Mouse (Mus musculus) liver, postnatal 0 days (tissue): ENCODE data around the gene Rapgef4. TPM values are rescaled to one million over a fixed set of nuclear protein-coding genes. Genes with fewer than 3 reads are reported as not detected.
A peak's percentile ranks its signal among the peaks of the same experiment; 100 is the strongest.

Source experiments
- ATAC-seq: fragments of 200-750 bp; cut with Nextera tagmentation; 2 replicates; pipeline ENCODE4 v1.8.0; 2017; ENCODE audit warnings: mild to moderate bottlenecking, moderate library complexity
- DNase-seq: peaks from one replicate; pipeline ENCODE4 v3.0.0-alpha.2; 2016
- H3K27ac ChIP-seq: fragments of 300-500 bp; sonication (generic); 2 replicates; pipeline ENCODE4 v1.5.1; 2014; ENCODE audit warnings: antibody characterized with exemption, moderate library complexity, mild to moderate bottlenecking, low read depth
- H3K27me3 ChIP-seq: fragments of 300-500 bp; sonication (generic); 2 replicates; pipeline ENCODE4 v1.6.1; 2014; ENCODE audit warnings: low read length, control low read depth, mixed read lengths; ENCODE audit not compliant: insufficient read depth
- H3K36me3 ChIP-seq: fragments of 300-500 bp; sonication (generic); replicated peaks from 2 replicates; pipeline ENCODE4 v1.6.1; 2014; ENCODE audit warnings: mild to moderate bottlenecking, control low read depth, low read length, moderate library complexity, mixed read lengths; ENCODE audit not compliant: insufficient read depth
- H3K4me1 ChIP-seq: fragments of 300-500 bp; sonication (generic); 2 replicates; pipeline ENCODE4 v1.6.1; 2014; ENCODE audit warnings: antibody characterized with exemption, mild to moderate bottlenecking, control low read depth; ENCODE audit not compliant: insufficient read depth
- H3K4me2 ChIP-seq: fragments of 300-500 bp; sonication (generic); 2 replicates; pipeline ENCODE4 v1.6.1; 2014; ENCODE audit warnings: low read depth, mild to moderate bottlenecking, low read length, moderate library complexity, mixed read lengths
- H3K4me3 ChIP-seq: fragments of 300-500 bp; sonication (generic); 2 replicates; pipeline ENCODE4 v1.5.1; 2014; ENCODE audit warnings: low read depth, low read length
- H3K9ac ChIP-seq: fragments of 300-500 bp; sonication (generic); replicated peaks from 2 replicates; pipeline ENCODE4 v1.6.1; 2014; ENCODE audit warnings: mild to moderate bottlenecking, moderate library complexity
- H3K9me3 ChIP-seq: fragments of 300-500 bp; sonication (generic); 2 replicates; pipeline ENCODE4 v1.6.1; 2016; ENCODE audit warnings: mild to moderate bottlenecking, control low read depth, low read length, mixed read lengths
- CTCF ChIP-seq: sonication (generic); IDR thresholded peaks from 2 replicates; pipeline ENCODE4 v1.5.1; 2016; ENCODE audit warnings: antibody characterized with exemption, low read depth
- EP300 ChIP-seq: IDR thresholded peaks from 2 replicates; pipeline ENCODE4 v1.6.1; 2016; ENCODE audit warnings: antibody characterized with exemption, low read depth, mild to moderate bottlenecking
- WGBS: fragments of 180-500 bp; shearing (Covaris S2); extraction: QIAGEN DNeasy Blood & Tissue Kit; methylation state at CpG from one replicate; pipeline ENCODE4 v1.1.7; 2014; ENCODE audit not compliant: insufficient replicate concordance; 5-methylcytosine and 5-hydroxymethylcytosine counted together
- polyA plus RNA-seq: library from polyadenylated mRNA; unstranded; fragments of >200 nt; fragmentation: Nextera tagmentation; extraction: Ambion mirVana; gene quantifications from 2 replicates; pipeline ENCODE4 v1.2.1, GENCODE M21; 2015

The Rapgef4 gene
- polyA plus RNA-seq = 25.3 and 30.2 TPM in 2 replicates

DNA sequence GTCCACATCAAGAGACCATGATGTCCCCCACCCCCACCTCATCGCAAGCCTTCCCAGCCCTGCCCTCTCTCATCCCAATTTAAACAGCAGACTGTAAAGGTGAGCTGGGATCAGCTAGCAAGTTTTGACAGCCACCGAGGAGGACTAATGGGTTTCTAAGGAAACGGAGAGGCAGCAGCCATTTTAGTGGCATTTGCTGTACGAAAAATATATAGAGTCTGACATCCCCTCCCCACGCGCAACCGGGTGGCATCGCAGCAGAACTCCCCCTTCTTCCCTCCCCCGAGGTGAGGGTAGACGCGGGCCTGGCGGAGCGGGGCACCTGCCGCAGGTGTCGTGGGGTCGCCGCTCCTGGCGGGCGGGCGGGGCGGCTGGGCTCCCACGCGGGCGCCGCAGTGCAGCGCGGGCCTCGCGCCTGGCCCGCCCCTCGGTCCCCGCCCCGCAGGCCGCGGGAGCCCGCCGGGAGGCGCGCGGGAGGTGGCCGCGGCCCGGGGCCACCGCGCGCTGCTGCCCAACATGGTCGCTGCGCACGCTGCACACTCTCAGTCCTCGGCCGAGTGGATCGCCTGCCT is at the start of gene Rapgef4:
TSS of gene Rapgef4 (plus strand) at position 470 of the 572 bp plus-strand sequence.
- TF ChIP-seq CTCF (no peak), EP300 (no peak)
- Histone ChIP-seq H3K9me3 (no peaks in the 10 kb centered on the region), H3K4me3 (peak within 1 kb of the TSS; percentile 44), H3K36me3 (no peaks in the 10 kb centered on the region), H3K27ac (no peak within 1 kb of the TSS), H3K27me3 (peaks cover 16% of the 10 kb centered on the region; the same call in 1 of the 2 replicates), H3K9ac (0 out of 2 replicates have a peak within 1 kb of the TSS, but pooled peaks have one; percentile 6), H3K4me1 (peaks cover 5% of the 10 kb centered on the region; the same call in 1 of the 2 replicates), H3K4me2 (peak within 1 kb of the TSS; percentile 71)
- DNase-seq (no peak), ATAC-seq (no peak)
- WGBS = 1% methylated on average over 51 of the region's 52 CpGs

DNA sequence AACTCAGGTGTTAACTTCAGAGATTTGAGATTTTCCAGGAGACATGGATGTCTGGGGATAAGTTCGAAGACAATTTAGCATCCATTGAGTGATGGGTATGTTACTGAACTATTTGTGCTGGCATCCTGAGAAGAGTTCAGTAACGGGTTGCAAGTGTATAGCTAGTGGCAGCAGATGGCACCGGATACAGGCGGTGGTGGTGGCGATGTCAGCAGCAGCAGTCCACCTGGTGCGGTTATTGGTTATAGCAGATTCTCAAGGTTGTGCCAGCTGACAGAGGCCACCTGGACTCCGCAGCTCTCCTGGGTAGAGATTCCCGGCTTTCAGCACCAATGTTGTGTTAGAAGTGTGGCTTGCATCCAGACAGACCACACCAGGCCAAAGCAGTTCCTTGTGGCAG is 47.0 kb upstream of the Rapgef4 start:
- Histone ChIP-seq H3K4me1 (no peaks in the 10 kb centered on the region), H3K4me2 (no peak overlapping the region), H3K27ac (no peak overlapping the region), H3K36me3 (no peaks in the 10 kb centered on the region), H3K27me3 (no peaks in the 10 kb centered on the region), H3K9ac (no peak overlapping the region), H3K4me3 (no peak overlapping the region), H3K9me3 (no peaks in the 10 kb centered on the region)
- ATAC-seq (no peak), DNase-seq (no peak)
- TF ChIP-seq EP300 (no peak), CTCF (no peak)
- 84% methylated on average over 8 of the region's 8 CpGs for WGBS

DNA sequence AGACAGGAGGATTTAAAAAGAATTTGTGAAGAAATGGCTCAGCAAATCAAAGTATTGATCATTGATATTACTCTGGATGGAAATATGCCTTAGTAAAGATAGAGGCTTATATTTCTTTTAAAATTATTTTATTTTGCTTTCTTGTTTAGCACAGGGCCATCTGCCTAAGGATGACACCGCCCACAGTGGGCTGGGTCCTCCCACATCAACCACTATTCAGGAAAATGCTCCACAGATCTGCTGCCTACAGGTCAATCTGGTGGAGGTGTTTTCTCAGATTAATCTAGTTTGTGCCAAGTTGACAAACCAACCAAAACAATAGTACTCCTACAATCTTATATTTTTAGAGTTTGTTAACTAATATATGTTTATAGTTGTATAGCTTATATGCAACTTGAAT is 44.3 kb upstream of the Rapgef4 start:
- Histone ChIP-seq H3K36me3 (no peaks in the 10 kb centered on the region), H3K9ac (no peak overlapping the region), H3K9me3 (no peaks in the 10 kb centered on the region), H3K27me3 (no peaks in the 10 kb centered on the region), H3K4me1 (no peaks in the 10 kb centered on the region), H3K27ac (no peak overlapping the region), H3K4me3 (no peak overlapping the region), H3K4me2 (no peak overlapping the region)
- TF ChIP-seq CTCF (no peak), EP300 (no peak)
- DNase-seq = no peak
- WGBS = 89% methylated on average over 1 of the region's 1 CpGs
- no peak for ATAC-seq

DNA sequence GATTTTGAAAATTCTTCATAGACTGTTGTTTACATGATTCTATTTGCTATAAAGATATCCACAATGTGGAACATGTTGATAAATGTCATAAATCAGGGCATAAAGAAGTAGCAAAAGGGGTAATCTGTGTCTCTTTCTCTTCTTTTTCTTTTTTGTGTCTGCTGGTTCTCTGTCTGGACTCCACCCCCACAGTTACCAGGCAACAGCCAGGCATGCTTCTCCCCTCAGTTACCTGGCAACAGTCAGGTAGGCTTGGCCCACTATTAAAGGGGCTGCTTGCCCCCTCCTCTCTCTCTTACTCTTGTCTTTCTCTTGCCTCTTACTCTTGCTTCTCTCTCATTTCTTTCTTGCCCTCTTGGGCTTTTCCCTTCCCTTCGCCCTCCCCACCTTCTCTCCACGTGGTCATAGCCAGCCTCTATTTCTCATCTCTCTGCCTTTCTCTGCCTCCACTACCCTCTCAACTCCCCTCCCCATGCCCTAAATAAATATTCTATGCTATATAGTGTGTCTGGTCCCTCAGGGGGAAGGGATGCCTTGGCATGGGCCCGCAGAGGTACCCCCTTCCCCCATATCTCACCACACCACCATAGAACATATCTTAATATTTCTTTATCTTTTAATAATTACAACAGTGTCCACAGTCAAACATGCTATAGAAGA is 43.3 kb upstream of the Rapgef4 start:
- H3K9ac ChIP-seq = no peak overlapping the region
- no peak overlapping the region for H3K4me2 ChIP-seq
- no peaks in the 10 kb centered on the region for H3K27me3 ChIP-seq
- no peak overlapping the region for H3K27ac ChIP-seq
- WGBS = 83% methylated on average over 3 of the region's 3 CpGs
- no peak overlapping the region for H3K4me3 ChIP-seq
- no peaks in the 10 kb centered on the region for H3K9me3 ChIP-seq
- no peaks in the 10 kb centered on the region for H3K4me1 ChIP-seq
- H3K36me3 ChIP-seq = no peaks in the 10 kb centered on the region
- TF ChIP-seq CTCF = no peak
- TF ChIP-seq EP300 = no peak
- DNase-seq (no peak), ATAC-seq (no peak)

DNA sequence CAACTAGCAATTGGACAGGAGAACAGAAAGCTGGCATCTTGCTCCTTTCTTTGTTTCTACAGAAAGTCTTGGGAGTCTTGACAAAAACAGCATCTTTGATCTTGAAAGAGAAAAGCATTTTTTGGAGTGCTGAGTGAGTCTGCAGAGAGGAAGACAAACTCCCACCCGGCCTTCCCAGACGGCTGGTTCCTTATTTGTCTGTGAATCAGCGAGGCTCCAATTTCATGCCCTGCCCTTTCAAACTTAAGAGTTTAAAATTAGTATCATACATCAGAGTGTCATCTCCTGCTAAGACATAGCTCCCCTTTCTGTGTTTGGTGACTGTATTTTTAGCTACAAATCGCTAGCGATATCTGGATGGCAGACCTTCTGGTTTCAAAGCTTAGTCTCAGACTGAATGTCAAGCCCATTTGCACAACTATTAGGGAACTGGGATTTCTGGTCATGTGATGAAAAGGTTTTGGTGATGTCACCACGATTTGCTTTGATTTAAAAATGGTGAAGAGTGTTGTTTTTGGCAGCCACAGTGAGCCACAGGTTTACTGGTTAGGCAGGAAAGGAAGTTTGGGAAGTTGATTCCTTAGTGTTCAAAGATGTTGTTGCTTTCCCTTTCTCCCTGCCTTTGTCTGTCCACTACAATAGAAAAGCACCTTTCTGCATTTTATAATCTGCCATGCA is 42.2 kb upstream of the Rapgef4 start:
- WGBS = 58% methylated on average over 6 of the region's 6 CpGs
- H3K27me3 ChIP-seq = no peaks in the 10 kb centered on the region
- ATAC-seq = no peak
- H3K4me3 ChIP-seq = no peak overlapping the region
- no peak overlapping the region for H3K9ac ChIP-seq
- H3K9me3 ChIP-seq = no peaks in the 10 kb centered on the region
- no peaks in the 10 kb centered on the region for H3K4me1 ChIP-seq
- TF ChIP-seq EP300 = no peak
- no peak for TF ChIP-seq CTCF
- no peak overlapping the region for H3K4me2 ChIP-seq
- no peak for DNase-seq
- H3K36me3 ChIP-seq = no peaks in the 10 kb centered on the region
- no peak overlapping the region for H3K27ac ChIP-seq

DNA sequence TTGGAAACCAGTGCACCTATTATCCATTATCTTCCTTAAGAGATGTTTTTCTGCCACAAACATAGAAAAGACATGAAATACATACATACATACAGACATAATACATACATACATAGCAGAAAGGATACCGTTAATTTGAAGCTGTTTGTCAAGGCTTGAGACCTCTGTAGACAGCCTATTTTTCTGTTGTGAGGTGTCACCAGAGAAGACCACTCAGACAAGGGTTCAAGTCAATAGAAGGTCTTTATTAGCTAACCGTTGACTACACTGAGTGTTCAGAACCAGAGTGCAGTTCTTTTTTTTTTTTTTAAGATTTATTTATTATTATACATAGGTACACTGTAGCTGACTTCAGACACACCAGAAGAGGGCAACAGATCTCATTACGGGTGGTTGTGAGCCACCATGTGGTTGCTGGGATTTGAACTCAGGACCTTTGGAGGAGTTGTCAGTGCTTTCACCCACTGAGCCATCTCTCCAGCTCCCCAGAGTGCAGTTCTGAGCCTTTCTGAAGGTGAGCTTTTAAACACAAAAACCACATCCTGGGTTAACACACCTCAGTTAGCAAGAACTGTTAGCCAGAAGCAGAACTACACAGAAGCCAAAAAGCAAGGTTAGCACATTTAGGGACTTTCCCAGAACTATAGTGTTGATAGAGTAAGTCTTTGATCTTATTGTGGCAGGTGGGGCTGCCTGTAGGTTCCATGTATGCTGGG is 39.9 kb upstream of the Rapgef4 start:
- no peaks in the 10 kb centered on the region for H3K9me3 ChIP-seq
- no peak overlapping the region for H3K4me3 ChIP-seq
- no peak for TF ChIP-seq EP300
- TF ChIP-seq CTCF = no peak
- no peak overlapping the region for H3K9ac ChIP-seq
- no peaks in the 10 kb centered on the region for H3K36me3 ChIP-seq
- WGBS = 86% methylated on average over 3 of the region's 3 CpGs
- no peak for ATAC-seq
- DNase-seq = no peak
- H3K27me3 ChIP-seq = no peaks in the 10 kb centered on the region
- H3K27ac ChIP-seq = no peak overlapping the region
- H3K4me1 ChIP-seq = no peaks in the 10 kb centered on the region
- no peak overlapping the region for H3K4me2 ChIP-seq
